Mouse (Mus musculus): ENCODE measurements around the gene Gtf2a1l. TPM values are rescaled to one million over a fixed set of nuclear protein-coding genes. Genes with fewer than 3 reads are reported as not detected.

Gtf2a1l gene
- polyA plus RNA-seq (2016; fragmentation: Nextera tagmentation; extraction: Ambion mirVana): 0.17 and 0.20 TPM in 2 replicates

DNA sequence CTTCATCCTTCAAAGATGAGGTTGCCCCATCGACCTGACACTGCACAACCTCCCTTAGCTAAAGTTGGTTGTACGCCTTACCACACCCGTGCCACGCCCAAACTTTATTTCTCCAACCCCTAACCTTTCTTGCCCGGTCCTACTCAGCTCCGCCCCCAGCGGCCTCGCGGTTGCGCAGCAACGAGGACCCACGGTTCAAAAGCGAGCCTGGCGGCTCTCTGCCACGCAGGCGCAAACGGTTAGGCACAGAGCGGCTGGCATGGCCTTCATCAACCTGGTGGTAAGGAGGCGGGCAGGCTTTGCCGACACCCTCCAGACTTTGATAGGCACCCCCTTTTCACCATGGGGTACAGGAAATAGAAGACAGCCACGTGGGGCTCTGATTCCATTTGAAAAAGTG is at the start of gene Gtf2a1l:
Gene Gtf2a1l, plus strand, starts transcription at position 209 of the 400 bp plus-strand sequence.
- peak within 1 kb of the TSS; percentile 29 for H3K4me3 ChIP-seq
- no peaks in the 10 kb centered on the region for H3K27me3 ChIP-seq (replicated peaks)
- H3K27ac ChIP-seq (ENCODE audit: poor library complexity, severe bottlenecking): no peak within 1 kb of the TSS
- H3K4me1 ChIP-seq (replicated peaks): no peaks in the 10 kb centered on the region
- H3K36me3 ChIP-seq: no peaks in the 10 kb centered on the region
- H3K4me2 ChIP-seq: peak within 1 kb of the TSS; percentile 63
- H3K9me3 ChIP-seq (replicated peaks): no peaks in the 10 kb centered on the region
- no peak for ATAC-seq (ENCODE audit: insufficient number of reproducible peaks, low FRiP score)
- H3K9ac ChIP-seq: no peak within 1 kb of the TSS
- 26% methylated on average over 21 of the region's 21 CpGs for WGBS

DNA sequence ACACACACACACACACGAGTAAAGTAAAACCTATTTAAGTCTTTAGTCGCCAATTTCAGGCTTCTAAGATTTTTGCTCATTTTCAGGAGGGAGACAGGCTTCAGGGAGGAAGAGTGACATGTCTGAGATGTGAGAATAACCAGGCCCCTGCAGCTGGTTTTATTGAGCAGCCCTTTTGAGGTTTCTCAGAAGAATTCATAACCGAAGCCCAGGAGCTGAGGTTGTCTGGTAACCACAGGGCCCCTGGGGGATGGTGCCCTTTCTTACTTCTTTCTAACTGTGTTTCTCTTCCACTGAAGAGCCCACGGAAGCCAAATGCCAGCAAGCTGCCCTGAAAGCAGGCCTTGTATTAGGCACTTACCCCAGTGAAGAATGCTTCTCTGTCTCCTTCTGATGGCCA is 47.5 kb upstream of the Gtf2a1l start:
- Histone ChIP-seq H3K4me1 (replicated peaks) (peaks cover 12% of the 10 kb centered on the region), H3K4me2 (no peak overlapping the region), H3K9ac (no peak overlapping the region), H3K9me3 (replicated peaks) (peaks cover 2% of the 10 kb centered on the region; the same call in 1 of the 2 replicates), H3K4me3 (no peak overlapping the region), H3K27ac (ENCODE audit: poor library complexity, severe bottlenecking) (no peak overlapping the region), H3K27me3 (replicated peaks) (no peaks in the 10 kb centered on the region), H3K36me3 (peaks cover 34% of the 10 kb centered on the region)
- ATAC-seq (ENCODE audit: insufficient number of reproducible peaks, low FRiP score): no peak
- 64% methylated on average over 4 of the region's 4 CpGs for WGBS

DNA sequence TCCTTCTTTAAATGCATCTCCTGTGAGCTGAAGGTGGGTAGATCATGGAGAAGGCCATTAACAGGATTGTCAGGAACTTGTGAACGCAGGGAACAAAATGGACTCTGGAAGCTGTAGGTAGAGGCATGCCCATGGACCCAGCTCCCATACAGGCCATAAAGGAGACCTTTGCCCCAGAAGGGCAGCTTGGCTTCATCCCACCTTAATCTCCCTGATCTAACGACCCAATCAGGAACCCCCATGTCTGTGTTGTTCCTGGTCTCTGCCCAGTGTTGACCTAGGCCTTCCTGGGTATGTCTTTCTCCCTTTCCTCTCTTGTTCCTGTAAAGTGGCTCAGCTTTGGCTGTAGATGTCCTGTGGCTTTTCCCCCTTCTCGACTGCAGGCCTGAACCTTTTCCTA is 47.1 kb upstream of the Gtf2a1l start:
- ATAC-seq (ENCODE audit: insufficient number of reproducible peaks, low FRiP score): no peak
- Histone ChIP-seq H3K27ac (ENCODE audit: poor library complexity, severe bottlenecking) (no peak overlapping the region), H3K27me3 (replicated peaks) (no peaks in the 10 kb centered on the region)

DNA sequence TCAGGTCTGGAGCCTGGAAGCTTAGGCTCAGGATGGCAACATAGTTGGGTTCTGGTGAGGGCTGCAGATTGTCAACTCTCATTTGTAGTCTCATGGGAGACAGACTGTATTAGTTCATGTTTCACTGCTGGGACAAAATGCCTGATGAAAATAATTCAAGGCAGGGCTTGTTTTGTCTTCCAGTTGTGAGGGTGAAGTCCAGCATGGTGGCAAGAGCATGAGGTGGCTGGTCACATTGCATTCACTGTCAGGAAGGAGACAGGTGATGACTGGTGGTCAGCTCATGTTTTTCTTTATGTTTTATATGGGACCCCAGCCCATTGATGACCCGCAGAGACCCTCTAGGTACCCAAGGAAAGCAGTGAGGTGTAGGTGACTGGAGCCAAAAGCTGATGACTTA is 45.7 kb upstream of the Gtf2a1l start:
- no peak overlapping the region for H3K4me2 ChIP-seq
- ATAC-seq (ENCODE audit: insufficient number of reproducible peaks, low FRiP score): no peak
- H3K27ac ChIP-seq (ENCODE audit: poor library complexity, severe bottlenecking): no peak overlapping the region
- 85% methylated on average over 1 of the region's 1 CpGs for WGBS
- H3K4me3 ChIP-seq: no peak overlapping the region
- H3K4me1 ChIP-seq (replicated peaks): peaks cover 28% of the 10 kb centered on the region
- H3K36me3 ChIP-seq: peaks cover 28% of the 10 kb centered on the region
- H3K9ac ChIP-seq: no peak overlapping the region
- H3K27me3 ChIP-seq (replicated peaks): no peaks in the 10 kb centered on the region
- H3K9me3 ChIP-seq (replicated peaks): peaks cover 2% of the 10 kb centered on the region; the same call in 1 of the 2 replicates

More for the DNA sequence above, 47.1 kb upstream of the Gtf2a1l start:
- Histone ChIP-seq H3K9ac (no peak overlapping the region), H3K4me3 (no peak overlapping the region), H3K9me3 (replicated peaks) (peaks cover 2% of the 10 kb centered on the region; the same call in 1 of the 2 replicates), H3K36me3 (peaks cover 34% of the 10 kb centered on the region), H3K4me1 (replicated peaks) (peaks cover 17% of the 10 kb centered on the region), H3K4me2 (no peak overlapping the region)
- 79% methylated on average over 3 of the region's 3 CpGs for WGBS

DNA sequence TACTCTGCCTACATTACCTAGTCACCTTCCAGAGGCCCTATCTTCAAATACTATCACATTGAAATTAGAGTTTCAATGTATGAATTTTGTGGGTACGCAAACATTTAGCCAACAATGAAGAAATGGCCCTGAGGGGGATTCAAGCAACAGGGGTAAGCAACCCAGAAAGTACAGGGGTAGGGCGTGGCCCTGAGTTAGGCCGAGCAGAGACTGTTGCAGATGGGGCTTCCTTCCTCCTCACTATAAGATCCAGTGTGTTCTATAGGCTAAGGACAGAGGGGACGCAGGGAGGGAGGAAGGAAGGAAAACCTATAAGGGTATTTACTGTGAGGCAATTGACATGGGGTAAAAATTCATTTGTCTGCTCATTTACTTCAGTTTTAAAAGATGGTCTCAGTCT is 44.1 kb upstream of the Gtf2a1l start:
- no peaks in the 10 kb centered on the region for H3K27me3 ChIP-seq (replicated peaks)
- H3K4me2 ChIP-seq: no peak overlapping the region
- H3K36me3 ChIP-seq: peaks cover 28% of the 10 kb centered on the region
- WGBS: 80% methylated on average over 4 of the region's 4 CpGs
- no peak overlapping the region for H3K9ac ChIP-seq
- no peak overlapping the region for H3K4me3 ChIP-seq
- peaks cover 2% of the 10 kb centered on the region; the same call in 1 of the 2 replicates for H3K9me3 ChIP-seq (replicated peaks)
- H3K27ac ChIP-seq (ENCODE audit: poor library complexity, severe bottlenecking): no peak overlapping the region
- H3K4me1 ChIP-seq (replicated peaks): peaks cover 45% of the 10 kb centered on the region
- no peak for ATAC-seq (ENCODE audit: insufficient number of reproducible peaks, low FRiP score)

DNA sequence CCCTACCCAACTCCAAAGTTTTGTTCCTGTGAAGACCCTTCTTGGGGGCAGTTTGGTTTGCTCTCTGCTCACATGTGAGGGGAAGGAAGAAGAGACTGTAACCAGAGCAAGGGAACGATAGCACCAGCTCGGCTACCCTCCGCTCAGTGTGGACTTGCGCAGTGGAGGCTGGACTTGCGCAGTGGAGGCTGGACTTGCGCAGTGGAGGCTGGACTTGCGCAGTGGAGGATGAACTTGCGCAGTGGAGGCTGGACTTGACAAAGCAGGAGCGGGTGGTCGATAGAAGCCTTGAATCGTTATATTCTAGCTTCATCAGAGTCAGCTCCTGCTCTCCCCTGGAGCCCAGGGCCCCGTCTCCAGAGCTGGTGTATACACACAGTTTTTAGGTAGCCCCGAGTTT is 43.1 kb upstream of the Gtf2a1l start:
- Histone ChIP-seq H3K36me3 (peaks cover 25% of the 10 kb centered on the region), H3K9ac (peak overlapping the region; percentile 57; the same call in 1 of the 2 replicates), H3K4me1 (replicated peaks) (peaks cover 54% of the 10 kb centered on the region), H3K4me2 (peak overlapping the region; percentile 53; the same call in 1 of the 2 replicates), H3K27ac (ENCODE audit: poor library complexity, severe bottlenecking) (peak overlapping the region; percentile 95), H3K9me3 (replicated peaks) (peaks cover 2% of the 10 kb centered on the region; the same call in 1 of the 2 replicates), H3K4me3 (no peak overlapping the region), H3K27me3 (replicated peaks) (no peaks in the 10 kb centered on the region)
- 84% methylated on average over 13 of the region's 13 CpGs for WGBS
- ATAC-seq (ENCODE audit: insufficient number of reproducible peaks, low FRiP score): no peak

DNA sequence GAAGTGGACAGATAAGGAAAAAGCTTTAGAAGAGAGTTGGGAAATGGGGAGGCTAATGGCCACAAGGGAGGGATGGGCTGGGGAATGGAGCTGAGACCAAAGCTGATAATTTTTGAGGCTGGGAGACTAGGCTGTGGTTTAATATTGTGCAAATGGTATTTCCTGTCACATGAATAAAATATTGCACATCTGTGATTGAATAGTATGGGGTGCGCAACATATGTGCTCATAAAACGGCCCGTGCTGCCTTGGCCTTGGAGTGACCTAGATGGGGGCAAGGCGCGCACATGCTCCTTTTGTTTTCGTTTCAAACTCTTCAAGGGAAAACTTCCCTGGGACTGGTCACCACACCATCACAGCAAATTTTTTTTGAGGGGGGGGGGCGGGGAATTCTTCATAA is 42.5 kb upstream of the Gtf2a1l start:
- peak; percentile 18; the same call in 1 of the 2 replicates for ATAC-seq (ENCODE audit: insufficient number of reproducible peaks, low FRiP score)
- H3K4me1 ChIP-seq (replicated peaks): peaks cover 59% of the 10 kb centered on the region
- H3K9me3 ChIP-seq (replicated peaks): peaks cover 2% of the 10 kb centered on the region; the same call in 1 of the 2 replicates
- 50% methylated on average over 7 of the region's 7 CpGs for WGBS
- 0 out of 2 replicates have a peak overlapping the region, but pooled peaks have one; percentile 57 for H3K9ac ChIP-seq
- H3K4me2 ChIP-seq: peak overlapping the region; percentile 53
- H3K36me3 ChIP-seq: peaks cover 20% of the 10 kb centered on the region
- H3K27ac ChIP-seq (ENCODE audit: poor library complexity, severe bottlenecking): peak overlapping the region; percentile 95
- no peak overlapping the region for H3K4me3 ChIP-seq
- H3K27me3 ChIP-seq (replicated peaks): no peaks in the 10 kb centered on the region

DNA sequence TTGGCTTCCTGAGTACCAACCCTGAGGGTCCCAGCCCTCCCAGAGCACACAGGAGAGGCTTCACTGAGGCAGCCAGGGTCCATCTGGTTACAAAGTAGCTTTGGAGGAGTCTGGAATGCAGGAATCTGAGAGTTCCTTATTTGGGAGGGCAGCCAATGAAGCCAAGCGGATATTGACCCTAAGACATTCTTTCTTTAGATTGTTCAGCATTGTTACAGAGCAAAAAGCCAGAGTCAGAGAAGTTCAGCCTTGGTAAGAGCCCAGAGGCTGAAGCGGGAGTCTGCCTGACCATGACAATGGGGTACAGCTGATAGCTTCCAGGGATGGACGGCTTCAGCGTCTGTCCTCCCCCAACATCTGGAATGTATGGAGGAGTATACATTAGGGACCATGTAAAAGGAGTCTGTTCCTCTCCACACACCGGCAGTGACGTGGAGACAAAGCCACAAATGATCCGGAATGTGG is 42.1 kb upstream of the Gtf2a1l start:
- H3K4me2 ChIP-seq: peak overlapping the region; percentile 53

DNA sequence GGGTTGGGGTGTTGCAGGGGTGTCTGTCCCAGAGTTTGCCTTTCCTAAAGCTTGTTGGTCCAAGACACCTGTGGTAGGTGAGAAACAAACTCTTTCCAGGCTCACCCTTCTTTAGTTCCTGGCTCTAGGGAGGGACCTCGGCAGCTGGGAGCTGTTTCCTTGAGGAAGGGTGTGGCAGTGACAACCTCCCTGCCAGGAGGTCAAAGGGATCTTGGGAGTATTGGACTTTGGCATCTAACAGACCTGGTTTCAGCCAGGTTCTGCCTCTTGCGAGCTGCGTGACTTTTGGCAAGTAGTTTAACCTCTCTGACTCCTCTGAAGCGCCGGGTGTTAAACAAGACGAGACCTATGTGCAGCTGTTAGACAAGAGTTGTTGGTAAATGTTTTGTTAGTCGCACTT is 41.3 kb upstream of the Gtf2a1l start:
- peak overlapping the region; percentile 53 for H3K4me2 ChIP-seq
- peaks cover 10% of the 10 kb centered on the region for H3K36me3 ChIP-seq
- WGBS: 64% methylated on average over 7 of the region's 7 CpGs
- H3K27ac ChIP-seq (ENCODE audit: poor library complexity, severe bottlenecking): peak overlapping the region; percentile 95
- H3K9ac ChIP-seq: no peak overlapping the region
- no peaks in the 10 kb centered on the region for H3K27me3 ChIP-seq (replicated peaks)
- peaks cover 62% of the 10 kb centered on the region for H3K4me1 ChIP-seq (replicated peaks)
- H3K9me3 ChIP-seq (replicated peaks): peaks cover 2% of the 10 kb centered on the region; the same call in 1 of the 2 replicates
- H3K4me3 ChIP-seq: peak overlapping the region; percentile 33
- ATAC-seq (ENCODE audit: insufficient number of reproducible peaks, low FRiP score): no peak

More for the DNA sequence above, 42.1 kb upstream of the Gtf2a1l start:
- Histone ChIP-seq H3K9ac (0 out of 2 replicates have a peak overlapping the region, but pooled peaks have one; percentile 8), H3K9me3 (replicated peaks) (peaks cover 2% of the 10 kb centered on the region; the same call in 1 of the 2 replicates), H3K4me1 (replicated peaks) (peaks cover 59% of the 10 kb centered on the region), H3K4me3 (peak overlapping the region; percentile 33; the same call in 1 of the 2 replicates), H3K27me3 (replicated peaks) (no peaks in the 10 kb centered on the region), H3K27ac (ENCODE audit: poor library complexity, severe bottlenecking) (peak overlapping the region; percentile 95), H3K36me3 (peaks cover 15% of the 10 kb centered on the region)
- ATAC-seq (ENCODE audit: insufficient number of reproducible peaks, low FRiP score): peak; percentile 34
- 34% methylated on average over 7 of the region's 7 CpGs for WGBS

DNA sequence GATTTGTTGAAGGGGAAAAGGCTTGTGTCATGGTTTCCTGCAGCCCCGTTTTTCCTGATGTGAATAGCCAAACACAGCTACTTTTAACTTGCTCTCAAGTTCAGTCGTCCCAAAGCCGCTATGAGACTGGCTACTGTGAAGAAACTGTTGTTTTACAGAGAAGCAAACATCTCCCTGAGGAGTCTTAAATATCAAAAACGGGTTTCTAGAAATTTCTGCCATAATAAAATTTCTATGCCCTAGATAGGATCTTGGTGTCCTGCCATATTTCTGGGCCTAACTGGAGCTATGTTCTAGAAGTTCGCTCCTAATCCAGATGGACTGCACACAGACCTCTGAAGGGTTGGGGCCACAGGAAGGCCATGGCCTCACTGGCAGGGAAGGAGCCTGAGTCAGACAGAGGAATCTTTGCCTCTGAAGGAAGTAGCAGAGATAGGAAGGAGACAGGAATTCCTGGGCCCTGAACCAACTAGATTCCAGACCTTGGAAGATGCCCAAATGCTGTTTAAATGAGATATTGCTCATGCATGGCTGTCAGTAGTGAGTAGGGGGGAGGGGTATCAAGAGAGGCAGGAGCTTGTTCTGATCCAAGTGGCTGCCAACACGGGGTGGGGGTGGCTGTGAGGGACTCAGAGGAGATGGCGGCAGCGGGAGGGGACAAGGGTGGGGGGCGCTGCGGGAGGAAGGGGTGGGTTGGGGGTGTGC is 39.6 kb upstream of the Gtf2a1l start:
- peak overlapping the region; percentile 58 for H3K4me2 ChIP-seq
- 23% methylated on average over 10 of the region's 10 CpGs for WGBS
- ATAC-seq (ENCODE audit: insufficient number of reproducible peaks, low FRiP score): peak; percentile 77
- H3K27ac ChIP-seq (ENCODE audit: poor library complexity, severe bottlenecking): peak overlapping the region; percentile 95
- no peaks in the 10 kb centered on the region for H3K9me3 ChIP-seq (replicated peaks)
- peaks cover 66% of the 10 kb centered on the region for H3K4me1 ChIP-seq (replicated peaks)
- H3K9ac ChIP-seq: 0 out of 2 replicates have a peak overlapping the region, but pooled peaks have one; percentile 1
- peak overlapping the region; percentile 11; the same call in 1 of the 2 replicates for H3K4me3 ChIP-seq
- no peaks in the 10 kb centered on the region for H3K27me3 ChIP-seq (replicated peaks)
- H3K36me3 ChIP-seq: peaks cover 7% of the 10 kb centered on the region

DNA sequence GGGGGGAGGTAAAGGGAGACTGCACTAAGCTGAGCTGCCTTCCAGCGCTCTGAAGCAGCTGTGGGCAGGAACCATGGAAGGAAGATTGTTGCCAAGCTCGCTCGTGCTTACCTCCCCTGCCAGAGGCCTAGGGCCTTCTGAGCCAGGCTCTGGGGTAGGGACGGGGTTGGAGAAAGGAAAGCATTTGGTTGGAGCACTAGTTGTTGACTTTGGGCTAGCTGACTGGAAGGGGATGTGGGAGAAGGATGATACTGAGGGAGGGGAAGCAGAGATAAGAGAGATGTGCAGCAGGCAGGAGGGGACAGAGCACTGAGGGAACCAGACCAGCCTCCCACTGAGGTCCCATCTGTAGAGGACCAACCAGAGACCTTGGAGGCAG is 39.1 kb upstream of the Gtf2a1l start:
- Histone ChIP-seq H3K9me3 (replicated peaks) (no peaks in the 10 kb centered on the region), H3K4me3 (peak overlapping the region; percentile 11; the same call in 1 of the 2 replicates), H3K9ac (0 out of 2 replicates have a peak overlapping the region, but pooled peaks have one; percentile 1), H3K4me2 (peak overlapping the region; percentile 58), H3K27me3 (replicated peaks) (no peaks in the 10 kb centered on the region), H3K27ac (ENCODE audit: poor library complexity, severe bottlenecking) (peak overlapping the region; percentile 95), H3K4me1 (replicated peaks) (peaks cover 66% of the 10 kb centered on the region), H3K36me3 (peaks cover 5% of the 10 kb centered on the region)
- WGBS: 16% methylated on average over 4 of the region's 4 CpGs
- ATAC-seq (ENCODE audit: insufficient number of reproducible peaks, low FRiP score): peak; percentile 76
